Mouse (Mus musculus): Measurements from ENCODE around the gene Olfr1496. TPM values are rescaled to one million over a fixed set of nuclear protein-coding genes. Genes with fewer than 3 reads are reported as not detected.

Olfr1496 gene
- not detected in 2 replicates for polyA plus RNA-seq (2021; fragmentation: Nextera tagmentation)
- long read RNA-seq, experiment 1: 0 reads
- long read RNA-seq, experiment 2: 0 reads

DNA sequence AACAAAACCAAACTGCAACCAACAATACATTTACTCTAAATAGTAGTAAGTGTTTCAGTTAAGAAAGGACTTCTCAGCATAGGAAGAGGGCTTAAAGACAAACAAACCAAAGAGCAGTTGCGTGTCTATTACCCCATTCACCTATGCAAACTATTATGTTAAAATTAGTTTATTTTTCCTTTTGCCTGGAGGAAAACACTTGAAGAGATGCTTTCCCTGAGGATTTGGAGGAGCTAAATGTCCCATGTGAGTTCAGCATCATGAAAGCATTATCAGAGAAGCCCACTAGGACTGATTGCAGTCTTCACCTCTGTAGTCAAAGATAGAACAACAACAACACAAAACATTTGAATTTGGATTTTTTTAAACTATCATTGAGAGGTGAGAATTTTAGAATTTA is at the start of gene Olfr1496:
Gene Olfr1496 (plus strand): TSS at position 301 of the 400 bp plus-strand sequence.

DNA sequence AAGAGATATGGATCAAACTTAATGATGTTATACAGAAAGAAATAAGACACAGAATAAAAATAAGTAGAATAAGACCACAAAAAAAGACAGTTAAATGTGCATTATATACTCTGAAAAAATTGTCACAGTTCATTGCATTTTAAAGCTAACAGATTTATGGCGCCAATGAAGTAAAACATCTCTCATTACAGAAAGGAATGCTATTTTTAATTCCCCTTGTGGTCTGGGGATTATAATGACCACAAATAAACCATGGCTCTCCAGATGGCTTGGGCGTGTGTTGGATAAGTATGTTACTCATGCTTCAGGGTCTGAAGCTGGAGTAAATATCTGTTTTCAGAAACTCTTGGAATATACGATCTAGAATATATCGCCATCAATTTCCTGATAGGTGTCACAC is 38.2 kb upstream of the Olfr1496 start, which contains the start of gene Olfr1494:
Gene Olfr1494 (plus strand): TSS at position 301 of the 400 bp plus-strand sequence.

DNA sequence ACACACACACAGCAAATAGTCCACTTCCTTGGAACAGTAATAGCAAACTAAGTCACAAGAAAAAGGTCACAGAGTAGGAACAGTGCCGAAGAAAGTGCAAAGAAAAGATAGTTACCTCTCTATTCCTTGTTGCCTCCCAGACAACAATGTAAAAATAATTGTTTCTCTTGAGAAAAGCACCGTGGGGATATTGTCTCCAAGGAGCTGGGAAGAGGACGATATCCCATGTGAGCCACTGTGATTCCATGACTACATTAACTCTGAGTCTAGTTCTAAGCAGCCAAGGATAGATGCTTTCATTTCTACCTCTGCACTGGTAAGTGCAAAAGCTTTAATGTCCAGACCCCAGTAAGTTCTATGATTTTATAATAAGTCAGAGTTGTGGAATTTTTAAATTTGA is 13.4 kb upstream of the Olfr1496 start, which contains the start of gene Olfr1495:
Gene Olfr1495 (plus strand): TSS at position 301 of the 400 bp plus-strand sequence.

DNA sequence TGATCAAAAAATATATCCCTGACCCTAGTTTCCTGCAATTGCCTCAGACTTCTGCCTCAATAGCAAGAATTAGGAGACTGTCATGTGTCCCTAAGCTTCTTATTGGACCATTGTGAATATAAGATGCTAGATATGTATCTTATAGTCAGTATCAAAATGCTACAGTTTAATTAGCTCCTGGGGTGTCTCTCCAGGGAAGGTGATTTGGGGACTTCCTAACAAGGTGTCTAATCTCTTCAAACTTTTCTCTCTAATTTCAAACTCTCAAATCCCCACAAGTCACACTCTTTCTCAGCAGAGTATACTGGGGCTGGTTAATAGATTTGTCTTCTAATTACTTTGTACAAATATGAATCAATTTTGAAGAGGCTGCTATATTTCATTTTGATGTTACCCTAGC is 20.4 kb downstream of the Olfr1496 start, which contains the start of gene Olfr1497:
Gene Olfr1497 (minus strand): TSS at position 101 of the 400 bp plus-strand sequence.

DNA sequence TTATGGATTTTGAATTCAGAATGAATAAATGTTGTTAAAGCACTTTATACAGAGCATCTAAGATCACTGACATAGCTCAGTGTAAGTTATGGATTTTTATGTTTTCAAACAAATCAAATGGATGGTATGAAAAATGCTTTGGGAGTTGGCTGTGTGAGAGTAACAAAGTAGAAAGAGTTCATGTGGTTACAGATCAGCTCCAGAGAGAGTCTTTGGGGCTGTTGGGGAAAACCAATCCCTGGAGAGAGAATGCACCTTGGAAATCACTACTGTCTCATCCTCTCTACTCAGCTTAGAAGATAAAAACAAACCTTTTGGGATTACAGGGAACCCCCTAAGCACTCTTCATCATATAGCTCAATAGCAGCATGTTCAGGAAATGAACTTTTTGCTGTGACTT is 41.7 kb downstream of the Olfr1496 start, which contains the start of gene Olfr1499:
Gene Olfr1499 (minus strand): TSS at position 101 of the 400 bp plus-strand sequence.

DNA sequence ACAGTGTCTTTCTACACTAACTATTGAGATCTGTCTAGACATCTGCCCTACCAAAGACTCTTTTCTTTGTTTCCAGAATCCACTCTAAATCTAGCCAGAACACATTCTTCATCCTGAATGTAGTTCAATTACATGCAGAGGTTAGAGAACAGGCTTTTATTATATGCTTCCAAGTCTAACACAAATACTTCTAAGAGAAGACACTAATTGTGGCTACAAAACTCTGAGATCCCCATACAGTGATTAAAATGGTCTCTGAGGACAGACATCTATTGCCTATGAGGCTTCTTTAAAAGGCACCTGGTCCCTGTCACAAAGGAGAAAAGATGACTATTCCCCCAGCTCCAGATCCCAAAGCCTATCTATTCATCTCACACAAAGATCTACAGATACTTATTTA is 52.7 kb downstream of the Olfr1496 start, which contains the start of gene Olfr1500:
Gene Olfr1500 (minus strand): TSS at position 101 of the 400 bp plus-strand sequence.

Other genes starting within 250 kb of the Olfr1496 start
- not detected in 2 replicates for gene Olfr1480, start 250.0 kb upstream of the Olfr1496 start, polyA plus RNA-seq (2021; fragmentation: Nextera tagmentation)
- gene Olfr1484, start 194.4 kb upstream of the Olfr1496 start, polyA plus RNA-seq (2021; fragmentation: Nextera tagmentation): not detected in 2 replicates
- not detected in 2 replicates for gene Olfr1487, start 160.5 kb upstream of the Olfr1496 start, polyA plus RNA-seq (2021; fragmentation: Nextera tagmentation)
- gene Olfr1489, start 146.3 kb upstream of the Olfr1496 start, polyA plus RNA-seq (2021; fragmentation: Nextera tagmentation): not detected in 2 replicates
- gene Olfr1490, start 126.8 kb upstream of the Olfr1496 start, polyA plus RNA-seq (2021; fragmentation: Nextera tagmentation): not detected in 2 replicates
- not detected in 2 replicates for gene Olfr1491, start 80.6 kb upstream of the Olfr1496 start, polyA plus RNA-seq (2021; fragmentation: Nextera tagmentation)
- gene Olfr1493-ps1, start 54.6 kb upstream of the Olfr1496 start, polyA plus RNA-seq (2021; fragmentation: Nextera tagmentation): not detected in 2 replicates
- not detected in 2 replicates for gene Olfr1494, start 38.1 kb upstream of the Olfr1496 start, polyA plus RNA-seq (2021; fragmentation: Nextera tagmentation)
- gene Olfr1495, start 13.3 kb upstream of the Olfr1496 start, polyA plus RNA-seq (2021; fragmentation: Nextera tagmentation): not detected in 2 replicates
- not detected in 2 replicates for gene Olfr1497, start 20.3 kb downstream of the Olfr1496 start, polyA plus RNA-seq (2021; fragmentation: Nextera tagmentation)
- not detected in 2 replicates for gene Olfr1499, start 41.6 kb downstream of the Olfr1496 start, polyA plus RNA-seq (2021; fragmentation: Nextera tagmentation)
- not detected in 2 replicates for gene Olfr1500, start 52.6 kb downstream of the Olfr1496 start, polyA plus RNA-seq (2021; fragmentation: Nextera tagmentation)
- gene Olfr1501, start 72.8 kb downstream of the Olfr1496 start, polyA plus RNA-seq (2021; fragmentation: Nextera tagmentation): not detected in 2 replicates
- gene Olfr1502, start 83.9 kb downstream of the Olfr1496 start, polyA plus RNA-seq (2021; fragmentation: Nextera tagmentation): not detected in 2 replicates
- gene Olfr1504, start 120.0 kb downstream of the Olfr1496 start, polyA plus RNA-seq (2021; fragmentation: Nextera tagmentation): not detected in 2 replicates
- gene Olfr1505, start 135.7 kb downstream of the Olfr1496 start, polyA plus RNA-seq (2021; fragmentation: Nextera tagmentation): not detected in 2 replicates